Mouse (Mus musculus): Measurements from ENCODE around the gene Laptm5. TPM values are rescaled to one million over a fixed set of nuclear protein-coding genes. Genes with fewer than 3 reads are reported as not detected.

Laptm5 gene
- polyA plus RNA-seq, 1 experiment from 2014 or later, result 26.4 TPM

DNA sequence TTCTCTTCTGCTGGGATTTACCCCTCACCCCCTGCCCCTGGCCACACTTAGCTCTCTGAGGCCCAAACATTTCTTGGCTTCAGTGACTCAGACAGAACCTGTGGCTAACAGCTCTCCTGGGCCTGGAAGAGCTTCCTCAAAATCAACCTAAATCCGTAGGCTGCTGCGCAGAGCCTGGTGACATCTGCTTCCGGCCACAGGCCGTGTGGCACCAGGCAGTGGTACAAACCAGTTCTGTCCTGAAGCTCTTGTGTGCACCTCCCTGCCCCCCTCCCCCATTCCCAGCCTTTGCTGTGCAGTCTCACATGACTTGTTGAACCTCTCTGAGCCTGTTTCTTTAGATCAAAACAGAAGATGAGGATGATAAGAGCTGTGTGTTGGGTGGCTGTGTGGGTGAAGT is 1.1 kb downstream of the Laptm5 start:
- Histone ChIP-seq H3K36me3 (no peaks in the 10 kb centered on the region), H3K4me3 (no peak overlapping the region), H3K4me1 (no peaks in the 10 kb centered on the region), H3K27ac (replicated peaks) (no peak overlapping the region), H3K4me2 (replicated peaks) (no peak overlapping the region), H3K9me3 (no peaks in the 10 kb centered on the region), H3K9ac (replicated peaks) (no peak overlapping the region), H3K27me3 (no peaks in the 10 kb centered on the region; the same call in 1 of the 2 replicates)
- ATAC-seq (ENCODE audit: low FRiP score, low read depth), result no peak
- WGBS, result 79% methylated on average over 4 of the region's 4 CpGs

DNA sequence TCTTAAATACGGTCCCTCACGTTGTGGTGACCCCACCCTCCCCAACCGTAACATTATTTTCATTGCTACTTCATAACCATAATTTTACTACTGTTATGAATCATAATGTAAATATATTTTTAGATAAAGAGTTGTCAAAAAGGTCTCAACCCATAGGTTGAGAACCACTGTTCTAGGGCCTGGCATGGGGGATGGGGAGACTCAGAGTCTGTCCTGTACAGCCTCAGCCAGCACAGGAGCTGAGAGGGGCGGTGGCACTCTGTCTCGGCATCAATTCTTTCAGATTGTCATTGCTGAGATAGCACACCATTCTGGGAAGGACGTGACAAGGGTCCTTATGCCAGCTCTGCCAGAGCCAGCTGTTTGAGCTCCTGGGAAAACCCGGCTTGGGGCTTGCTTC is 1.6 kb downstream of the Laptm5 start:
- no peak for ATAC-seq (ENCODE audit: low FRiP score, low read depth)
- WGBS, result 82% methylated on average over 7 of the region's 7 CpGs
- H3K4me2 ChIP-seq (replicated peaks), result no peak overlapping the region
- no peaks in the 10 kb centered on the region; the same call in 1 of the 2 replicates for H3K27me3 ChIP-seq
- no peak overlapping the region for H3K9ac ChIP-seq (replicated peaks)
- no peaks in the 10 kb centered on the region for H3K36me3 ChIP-seq
- no peak overlapping the region for H3K4me3 ChIP-seq
- H3K4me1 ChIP-seq, result peaks cover 4% of the 10 kb centered on the region
- no peak overlapping the region for H3K27ac ChIP-seq (replicated peaks)
- H3K9me3 ChIP-seq, result no peaks in the 10 kb centered on the region

DNA sequence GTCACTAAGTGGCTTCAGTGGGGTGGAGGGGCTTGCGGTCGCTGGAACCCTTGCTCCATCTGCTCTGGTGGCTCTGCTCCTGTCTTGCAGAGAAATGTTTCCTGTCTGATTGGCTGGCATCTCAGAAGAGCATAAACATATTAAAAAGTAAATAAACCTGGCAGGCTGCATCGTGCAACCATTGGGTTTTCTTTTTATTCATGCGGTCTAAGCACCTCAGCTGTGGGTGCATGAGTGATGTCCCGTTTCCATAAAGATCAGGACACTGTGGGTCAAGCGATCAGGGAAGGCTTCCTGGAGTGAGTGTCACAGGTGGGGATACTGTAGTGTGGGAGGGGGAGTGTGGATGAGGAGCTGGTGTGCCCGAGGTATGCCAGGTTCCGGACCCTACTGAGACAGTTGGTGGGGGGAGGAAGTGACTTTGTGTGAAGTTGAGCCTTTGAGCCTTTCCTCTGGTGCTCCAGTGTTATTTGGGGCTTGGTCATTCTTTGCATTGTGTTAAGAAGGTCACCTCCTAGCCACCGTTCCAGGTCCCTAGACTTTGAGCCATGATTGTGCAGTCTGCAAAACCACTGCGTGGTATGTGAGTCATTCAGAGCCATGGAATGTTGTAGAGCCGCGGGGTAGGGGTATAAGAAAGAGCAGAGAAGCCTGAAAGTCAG is 2.2 kb downstream of the Laptm5 start:
- Histone ChIP-seq H3K9ac (replicated peaks) (no peak overlapping the region), H3K36me3 (no peaks in the 10 kb centered on the region), H3K27ac (replicated peaks) (no peak overlapping the region), H3K9me3 (no peaks in the 10 kb centered on the region), H3K4me3 (no peak overlapping the region), H3K27me3 (no peaks in the 10 kb centered on the region; the same call in 1 of the 2 replicates), H3K4me2 (replicated peaks) (no peak overlapping the region), H3K4me1 (peaks cover 8% of the 10 kb centered on the region)
- 81% methylated on average over 12 of the region's 12 CpGs for WGBS
- no peak for ATAC-seq (ENCODE audit: low FRiP score, low read depth)

DNA sequence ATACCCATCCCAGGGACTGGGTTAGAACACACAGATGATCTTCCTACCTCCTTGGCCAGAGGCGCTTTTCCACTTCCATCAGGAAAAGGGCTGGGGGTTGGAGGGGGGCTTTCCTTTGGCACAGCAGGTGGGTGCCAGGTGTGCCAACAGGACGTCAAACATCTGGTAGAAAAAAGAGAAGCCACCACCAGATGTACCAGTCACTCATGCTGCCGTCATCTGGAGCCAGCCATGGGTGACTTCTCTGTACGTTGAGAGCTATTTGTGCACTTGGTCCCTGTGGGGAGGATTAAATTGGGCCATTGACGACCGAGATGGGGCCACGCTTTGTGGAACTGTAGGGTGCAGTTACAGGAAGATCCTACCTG is 2.7 kb downstream of the Laptm5 start:
- Histone ChIP-seq H3K27me3 (no peaks in the 10 kb centered on the region), H3K4me2 (replicated peaks) (no peak overlapping the region), H3K9ac (replicated peaks) (no peak overlapping the region), H3K4me1 (peaks cover 8% of the 10 kb centered on the region), H3K4me3 (no peak overlapping the region), H3K9me3 (no peaks in the 10 kb centered on the region), H3K27ac (replicated peaks) (no peak overlapping the region), H3K36me3 (no peaks in the 10 kb centered on the region)
- 58% methylated on average over 7 of the region's 7 CpGs for WGBS
- no peak for ATAC-seq (ENCODE audit: low FRiP score, low read depth)

DNA sequence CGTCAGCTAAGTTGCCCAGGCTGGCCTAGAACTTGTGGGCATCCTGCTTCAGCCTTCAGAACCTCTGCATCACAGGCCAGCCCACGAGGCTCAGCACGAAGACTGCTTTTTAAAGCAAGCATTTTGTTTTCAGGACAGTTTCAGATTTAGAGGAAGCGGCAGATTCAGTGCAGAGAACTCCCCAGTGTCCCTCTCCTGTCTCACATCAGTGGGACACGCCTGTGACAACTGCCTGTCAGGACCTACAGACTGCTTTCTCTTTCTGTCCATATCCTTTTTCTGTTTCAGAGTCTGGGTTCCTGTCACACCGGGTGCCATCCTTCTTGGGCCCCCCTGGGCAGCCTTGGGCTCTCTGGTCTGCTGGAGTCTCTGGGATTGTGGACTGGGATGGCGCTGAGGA is 3.7 kb downstream of the Laptm5 start:
- no peak overlapping the region for H3K27ac ChIP-seq (replicated peaks)
- H3K9ac ChIP-seq (replicated peaks), result no peak overlapping the region
- 84% methylated on average over 7 of the region's 7 CpGs for WGBS
- no peak for ATAC-seq (ENCODE audit: low FRiP score, low read depth)
- no peaks in the 10 kb centered on the region for H3K27me3 ChIP-seq
- H3K4me1 ChIP-seq, result peaks cover 14% of the 10 kb centered on the region
- H3K36me3 ChIP-seq, result no peaks in the 10 kb centered on the region
- no peaks in the 10 kb centered on the region for H3K9me3 ChIP-seq
- no peak overlapping the region for H3K4me3 ChIP-seq
- no peak overlapping the region for H3K4me2 ChIP-seq (replicated peaks)

DNA sequence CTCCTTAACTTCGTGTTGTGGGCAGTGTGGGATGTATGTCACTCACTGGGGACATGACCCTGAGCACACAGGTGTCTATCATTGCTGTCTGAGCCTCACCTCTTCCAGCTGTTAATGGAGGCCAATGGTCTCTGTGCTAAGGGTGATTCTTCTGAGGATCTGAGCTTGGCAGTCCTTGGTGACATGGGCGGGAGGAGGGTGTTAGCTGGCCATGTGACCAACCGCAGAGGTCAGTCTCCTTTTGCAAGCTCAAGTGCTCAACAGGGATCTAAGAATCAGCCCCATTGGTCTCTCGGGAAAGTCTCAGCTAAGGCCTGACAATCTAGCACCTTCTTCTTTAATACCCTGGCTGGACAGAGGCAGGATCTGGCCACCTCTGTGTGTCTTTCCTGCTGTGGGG is 4.6 kb downstream of the Laptm5 start:
- no peak for ATAC-seq (ENCODE audit: low FRiP score, low read depth)
- H3K4me2 ChIP-seq (replicated peaks), result no peak overlapping the region
- no peak overlapping the region for H3K4me3 ChIP-seq
- H3K27ac ChIP-seq (replicated peaks), result no peak overlapping the region
- H3K9ac ChIP-seq (replicated peaks), result no peak overlapping the region
- H3K4me1 ChIP-seq, result peaks cover 14% of the 10 kb centered on the region
- no peaks in the 10 kb centered on the region for H3K9me3 ChIP-seq
- 72% methylated on average over 4 of the region's 4 CpGs for WGBS
- no peaks in the 10 kb centered on the region for H3K36me3 ChIP-seq
- H3K27me3 ChIP-seq, result no peaks in the 10 kb centered on the region

DNA sequence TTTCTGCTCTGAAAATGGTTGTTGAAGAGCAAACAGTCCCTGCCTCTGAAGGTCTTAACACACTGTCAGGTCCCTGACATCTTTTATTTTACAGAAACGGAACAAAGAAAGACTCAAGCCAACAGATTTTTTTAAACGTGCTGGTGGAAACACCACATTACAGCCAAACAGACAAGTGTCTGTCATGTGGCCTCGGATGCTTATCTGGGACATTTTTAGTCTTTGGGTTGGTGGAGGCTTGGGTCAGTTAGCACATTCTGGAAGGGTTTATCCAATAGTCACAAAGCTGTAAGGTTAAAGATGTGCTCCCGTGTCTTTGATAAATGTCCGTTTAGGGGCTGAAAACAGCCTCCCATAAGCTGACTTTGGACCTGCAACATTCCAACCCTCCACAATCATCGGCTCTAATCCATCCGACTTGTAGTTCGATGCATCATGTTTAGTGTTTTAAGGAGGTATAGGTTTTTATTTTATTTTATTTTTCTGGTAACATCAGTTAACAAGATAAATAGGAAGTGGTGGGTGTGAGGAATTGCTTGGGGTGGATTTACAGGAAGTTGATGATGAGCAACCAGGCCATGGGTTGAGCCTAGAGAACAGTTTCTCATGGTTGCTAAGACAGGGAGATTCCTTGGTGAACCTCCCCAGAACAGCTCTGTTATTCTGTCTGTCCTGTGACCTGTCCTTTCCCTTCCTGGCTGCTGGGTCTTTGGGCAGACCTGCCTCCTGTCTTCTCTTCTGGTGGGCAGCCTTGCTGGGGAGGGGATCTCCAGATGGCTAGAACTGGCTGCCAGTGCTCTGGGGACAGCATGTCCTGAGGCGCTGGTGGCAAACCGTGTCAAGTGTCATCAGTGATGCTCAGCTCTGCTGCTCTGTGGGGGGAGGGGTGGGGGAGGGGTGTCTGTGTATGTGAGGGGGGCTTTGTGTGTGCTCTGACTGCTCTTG is 6.2 kb downstream of the Laptm5 start:
- Histone ChIP-seq H3K4me3 (no peak overlapping the region), H3K4me2 (replicated peaks) (0 out of 2 replicates have a peak overlapping the region, but pooled peaks have one; percentile 3), H3K36me3 (no peaks in the 10 kb centered on the region), H3K9ac (replicated peaks) (no peak overlapping the region), H3K4me1 (peaks cover 14% of the 10 kb centered on the region), H3K9me3 (no peaks in the 10 kb centered on the region), H3K27me3 (no peaks in the 10 kb centered on the region), H3K27ac (replicated peaks) (no peak overlapping the region)
- WGBS, result 74% methylated on average over 10 of the region's 10 CpGs
- ATAC-seq (ENCODE audit: low FRiP score, low read depth), result no peak

DNA sequence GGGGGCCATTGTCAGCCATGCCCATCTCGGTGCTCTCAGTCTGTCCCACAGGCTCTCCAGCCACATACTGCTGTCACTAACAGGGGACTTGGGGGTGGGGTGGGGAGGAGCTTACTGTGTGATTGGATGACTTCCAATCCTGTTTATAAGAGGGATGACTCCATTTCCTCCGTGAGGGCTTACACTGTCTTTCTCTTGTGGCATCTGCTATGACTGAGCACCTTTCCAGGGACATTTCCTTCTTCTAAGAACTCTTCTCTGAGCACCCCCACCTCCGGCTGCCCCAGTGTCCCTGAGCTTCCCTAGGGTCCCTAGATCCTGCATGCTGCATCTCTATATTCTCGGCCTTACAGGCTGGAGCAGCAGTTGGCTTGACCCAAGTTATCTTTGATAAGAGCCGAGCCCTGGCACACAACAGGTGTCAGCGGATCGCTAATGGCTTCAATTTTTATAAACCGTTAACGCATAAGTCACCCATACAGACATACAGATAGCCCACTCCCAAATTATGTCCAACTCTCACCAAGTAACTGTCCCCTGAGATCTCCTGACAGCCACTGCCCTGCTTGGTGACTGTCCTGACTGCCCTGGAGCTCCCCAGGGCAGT is 6.9 kb downstream of the Laptm5 start:
- no peak; the same call in 1 of the 2 replicates for ATAC-seq (ENCODE audit: low FRiP score, low read depth)
- no peak overlapping the region for H3K9ac ChIP-seq (replicated peaks)
- 0 out of 2 replicates have a peak overlapping the region, but pooled peaks have one; percentile 3 for H3K4me2 ChIP-seq (replicated peaks)
- H3K4me3 ChIP-seq, result no peak overlapping the region
- H3K27me3 ChIP-seq, result no peaks in the 10 kb centered on the region
- 69% methylated on average over 9 of the region's 9 CpGs for WGBS
- no peaks in the 10 kb centered on the region for H3K9me3 ChIP-seq
- H3K36me3 ChIP-seq, result no peaks in the 10 kb centered on the region
- H3K4me1 ChIP-seq, result peaks cover 14% of the 10 kb centered on the region
- H3K27ac ChIP-seq (replicated peaks), result no peak overlapping the region; the same call in 1 of the 2 replicates

DNA sequence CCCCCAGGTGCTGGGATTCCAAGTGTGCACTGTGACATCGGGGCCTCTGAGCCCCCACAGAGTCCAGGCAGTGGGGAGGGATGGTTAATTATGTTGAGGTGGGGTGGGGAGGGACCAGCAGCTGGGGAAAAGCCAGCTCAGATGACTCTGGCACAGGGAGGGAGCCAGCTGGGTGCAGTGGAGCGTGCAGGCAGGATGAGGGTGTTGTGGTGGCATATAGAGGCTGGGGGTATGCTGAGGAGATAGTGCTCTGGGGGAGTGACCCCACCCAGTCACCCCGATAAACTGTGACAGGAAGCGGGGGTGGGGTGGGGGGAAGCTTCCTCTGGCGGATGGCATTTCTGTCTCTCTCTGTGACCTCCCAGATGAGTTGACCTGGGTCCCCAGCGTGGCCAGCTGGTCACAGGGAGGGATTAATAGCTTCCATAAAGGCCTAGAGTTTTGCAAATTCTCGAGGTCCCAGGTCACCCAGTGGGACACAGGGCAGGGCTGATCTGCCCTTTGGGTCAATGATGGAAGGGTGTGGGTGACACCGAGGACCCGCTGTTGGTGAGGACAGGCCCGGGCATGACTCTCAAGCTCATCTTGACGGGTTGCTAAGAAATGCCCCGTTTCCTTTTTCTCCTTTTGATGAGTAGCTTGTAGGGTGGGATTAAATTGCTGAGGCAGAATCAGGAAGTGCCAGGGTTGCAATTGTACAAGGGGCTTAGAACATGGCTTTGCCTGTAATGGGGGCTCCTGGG is 8.2 kb downstream of the Laptm5 start:
- no peak overlapping the region for H3K27ac ChIP-seq (replicated peaks)
- H3K4me1 ChIP-seq, result peaks cover 14% of the 10 kb centered on the region
- ATAC-seq (ENCODE audit: low FRiP score, low read depth), result no peak
- H3K4me2 ChIP-seq (replicated peaks), result no peak overlapping the region
- no peak overlapping the region for H3K9ac ChIP-seq (replicated peaks)
- WGBS, result 33% methylated on average over 12 of the region's 12 CpGs
- no peaks in the 10 kb centered on the region for H3K36me3 ChIP-seq
- H3K27me3 ChIP-seq, result no peaks in the 10 kb centered on the region
- H3K4me3 ChIP-seq, result no peak overlapping the region
- H3K9me3 ChIP-seq, result no peaks in the 10 kb centered on the region

DNA sequence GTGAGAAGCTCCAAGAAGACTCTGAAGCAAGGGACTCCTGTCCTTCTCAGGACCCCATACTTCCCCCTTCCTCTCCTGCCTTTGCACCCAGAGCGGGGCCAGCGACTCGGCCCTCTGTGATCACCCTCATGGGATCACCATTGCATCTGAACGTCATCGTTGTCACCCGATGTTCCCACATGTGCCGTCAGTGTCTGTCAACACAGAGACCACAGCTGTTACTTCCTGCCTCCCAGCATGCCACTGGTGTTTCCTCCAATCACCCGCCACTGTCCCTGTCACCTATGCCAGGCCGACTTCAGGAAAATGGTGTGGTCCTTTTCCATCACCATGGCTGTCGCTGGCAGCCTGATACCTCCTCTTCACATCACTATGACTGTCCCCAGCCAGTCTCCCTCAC is 9.1 kb downstream of the Laptm5 start:
- no peaks in the 10 kb centered on the region for H3K9me3 ChIP-seq

DNA sequence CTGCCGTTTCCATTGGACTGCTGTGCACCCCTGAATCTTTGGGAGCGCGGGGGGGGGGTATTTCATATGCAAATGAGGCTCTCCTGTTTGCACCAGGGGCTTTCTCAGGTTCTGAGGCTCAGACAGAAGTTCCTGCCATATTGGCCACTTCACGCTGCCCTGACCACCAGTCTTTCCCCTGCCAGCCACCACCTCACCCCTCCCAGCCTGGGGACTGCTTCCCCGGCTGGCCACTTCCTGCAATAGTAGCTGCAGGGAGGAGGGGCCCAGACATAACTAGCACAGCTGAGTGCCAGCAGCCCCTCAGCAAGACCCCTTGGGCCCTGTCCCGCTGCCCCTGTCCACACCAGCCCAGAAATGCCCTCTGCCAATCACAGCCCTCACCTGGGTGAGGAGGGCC is 13.3 kb downstream of the Laptm5 start:
- H3K4me1 ChIP-seq, result peaks cover under 1% of the 10 kb centered on the region; the same call in 1 of the 2 replicates
- WGBS, result 61% methylated on average over 6 of the region's 6 CpGs
- ATAC-seq (ENCODE audit: low FRiP score, low read depth), result no peak
- H3K4me2 ChIP-seq (replicated peaks), result no peak overlapping the region
- H3K27ac ChIP-seq (replicated peaks), result no peak overlapping the region
- no peak overlapping the region for H3K4me3 ChIP-seq
- H3K27me3 ChIP-seq, result 0 out of 2 replicates have a peak, but pooled peaks cover 3% of the 10 kb centered on the region
- H3K36me3 ChIP-seq, result no peaks in the 10 kb centered on the region
- H3K9me3 ChIP-seq, result no peaks in the 10 kb centered on the region
- H3K9ac ChIP-seq (replicated peaks), result no peak overlapping the region

More for the DNA sequence above, 9.1 kb downstream of the Laptm5 start:
- Histone ChIP-seq H3K4me1 (peaks cover 14% of the 10 kb centered on the region), H3K36me3 (no peaks in the 10 kb centered on the region), H3K27ac (replicated peaks) (no peak overlapping the region), H3K4me3 (no peak overlapping the region), H3K4me2 (replicated peaks) (no peak overlapping the region), H3K27me3 (0 out of 2 replicates have a peak, but pooled peaks cover 3% of the 10 kb centered on the region), H3K9ac (replicated peaks) (no peak overlapping the region)
- ATAC-seq (ENCODE audit: low FRiP score, low read depth), result no peak
- WGBS, result 82% methylated on average over 10 of the region's 10 CpGs

All from midbrain, embryonic 12.5 days (tissue).